Mouse (Mus musculus): ENCODE measurements around the gene Fam213a. TPM values are rescaled to one million over a fixed set of nuclear protein-coding genes. Genes with fewer than 3 reads are reported as not detected.
"Not testable (repeated sequence)": the region's sequence is repeated elsewhere in the genome, so short reads cannot be mapped to it uniquely, and the experiment has no call there.

Gene Fam213a
- total RNA-seq (2021): 100 to 1,000 TPM in 1 of 2 experiments, 10 to 100 TPM in 1; 98.0 to 158 TPM
- polyA plus RNA-seq (2012; rRNA removed): 26.2 and 36.3 TPM in 2 replicates
- long read RNA-seq, transcript Fam213a-201 (6 exons, 1,537 nt): major isoform, 86 of 143 reads
- long read RNA-seq, transcript Fam213a-202 (6 exons, 1,567 nt): minor isoform, 41 of 143 reads
- long read RNA-seq, partial matches to known transcripts: 1 of 143 reads
- long read RNA-seq, other reads (novel, unspliced or antisense): 13 of 143 reads

GRCm38 (mm10) chr14:41013630-41014613 lies at the start of gene Fam213a:
Fam213a (minus strand) TSS chr14:41013788.
- DNase-seq: peak; percentile 95

- not testable (repeated sequence) for DNase-seq
These were observed 39.6 kb upstream of the Fam213a start for GRCm38 (mm10) chr14:41053190-41053589.

GRCm38 (mm10) chr14:41052481-41052880 lies 38.9 kb upstream of the Fam213a start:
- DNase-seq: peak; percentile 21

DNA sequence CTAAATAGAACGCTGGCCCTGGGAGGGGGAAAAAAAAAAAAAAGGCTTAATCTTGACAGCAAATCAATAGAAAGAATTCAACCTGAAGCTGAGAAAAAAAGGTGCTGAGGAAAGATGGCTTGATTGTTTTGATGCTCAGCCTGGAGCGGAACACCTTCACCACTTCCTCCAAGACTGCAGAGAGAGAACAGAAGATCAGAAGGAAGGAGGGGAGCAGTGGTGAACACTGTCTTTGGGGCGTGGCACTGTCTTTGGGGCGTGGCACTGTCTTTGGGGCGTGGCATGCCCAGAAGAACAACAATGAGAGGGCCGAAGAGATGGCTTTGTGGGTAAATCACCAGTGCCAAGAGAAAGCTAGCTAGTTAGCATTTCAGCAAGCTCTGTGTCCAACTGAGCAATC lies 36.9 kb upstream of the Fam213a start:
- DNase-seq: no peak

- no peak for DNase-seq
These were observed 33.8 kb upstream of the Fam213a start for GRCm38 (mm10) chr14:41047402-41047801.

- peak; percentile 58 for DNase-seq
These were observed 21.7 kb upstream of the Fam213a start for GRCm38 (mm10) chr14:41035146-41035798.

DNA sequence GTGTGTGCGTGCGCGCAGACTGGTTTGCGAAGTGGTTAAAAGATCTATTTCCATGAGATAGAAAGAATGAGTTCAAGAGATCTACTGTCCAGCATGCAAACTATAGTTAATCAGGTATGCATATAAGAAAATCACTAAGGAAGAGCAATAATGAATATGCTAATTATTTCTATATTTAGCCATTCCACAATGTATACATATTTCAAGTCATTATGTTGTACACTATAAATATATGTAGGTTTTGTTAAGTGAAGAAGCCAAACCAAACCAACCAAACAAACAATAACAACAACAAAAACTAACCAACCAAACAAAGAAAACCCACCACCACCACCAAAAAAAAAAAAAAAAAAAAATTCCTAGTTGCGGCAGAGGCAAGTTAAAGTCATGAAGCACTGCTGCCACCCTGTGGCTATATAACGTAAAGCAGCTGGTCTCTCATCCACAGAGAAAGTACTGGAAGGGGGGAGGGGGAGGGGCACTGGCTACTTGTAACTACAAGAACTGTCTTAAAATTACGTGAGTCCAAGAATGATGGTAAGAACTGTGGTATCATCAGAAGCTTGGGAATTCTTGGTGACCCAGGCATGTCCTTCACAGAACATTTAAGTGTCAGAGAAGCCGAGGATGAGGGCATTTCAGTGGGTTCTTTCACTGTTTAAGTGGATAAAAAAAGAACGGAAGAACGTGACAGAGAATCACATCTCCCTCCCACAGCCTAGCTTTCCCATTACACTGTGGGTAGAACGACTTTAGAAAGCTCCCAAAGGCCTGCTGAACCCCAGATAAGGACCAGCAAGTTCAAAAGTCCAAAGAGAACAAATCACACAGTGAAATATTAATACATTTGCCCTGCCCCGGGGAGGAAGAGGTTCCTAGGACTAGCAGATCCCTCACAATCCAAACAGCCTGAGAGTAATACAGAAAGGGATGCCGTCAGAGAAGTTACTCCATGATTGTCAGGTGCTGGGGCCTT lies 19.8 kb upstream of the Fam213a start:
- DNase-seq: peak; percentile 72

- no peak for DNase-seq
These were observed 17.5 kb upstream of the Fam213a start for GRCm38 (mm10) chr14:41030989-41031513.

GRCm38 (mm10) chr14:41029303-41029702 lies 15.7 kb upstream of the Fam213a start:
- DNase-seq: no peak

- no peak for DNase-seq
These were observed 12.2 kb upstream of the Fam213a start for GRCm38 (mm10) chr14:41025594-41026284.

DNA sequence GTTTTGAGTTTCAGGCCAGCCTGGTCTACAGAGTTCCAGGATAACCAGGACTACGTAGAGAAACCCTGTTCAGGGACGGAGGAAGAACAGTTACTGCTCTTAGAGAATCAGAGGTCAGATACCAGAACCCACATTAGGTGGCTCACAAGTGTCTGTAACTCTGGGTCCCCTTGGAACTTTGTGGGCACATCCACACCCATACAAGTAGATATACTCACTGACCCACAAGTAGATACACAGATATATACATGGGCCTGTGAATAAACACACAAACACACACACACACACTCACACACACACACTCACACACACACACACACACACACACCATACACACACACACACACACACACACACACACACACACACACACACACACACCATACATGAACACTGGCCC lies 11.5 kb upstream of the Fam213a start:
- DNase-seq: no peak

DNA sequence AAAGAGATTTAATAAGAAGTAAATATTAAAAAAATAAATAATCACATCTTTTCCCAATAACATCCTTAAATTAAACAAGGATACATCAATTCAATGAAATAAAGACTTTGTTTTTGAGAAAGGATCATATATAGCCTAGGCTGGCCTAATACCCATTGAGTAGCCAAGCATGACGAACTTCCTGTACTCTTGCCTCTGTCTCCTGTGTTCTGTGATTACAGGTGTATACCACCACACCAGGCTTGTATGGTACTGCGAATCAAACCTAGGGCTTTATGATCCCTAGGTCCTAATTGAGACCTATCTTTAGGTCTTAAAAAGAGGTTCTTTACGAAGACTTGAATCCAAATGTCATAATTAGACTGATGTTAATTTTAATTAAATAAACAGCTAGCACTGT lies 7.7 kb upstream of the Fam213a start:
- no peak for DNase-seq

DNA sequence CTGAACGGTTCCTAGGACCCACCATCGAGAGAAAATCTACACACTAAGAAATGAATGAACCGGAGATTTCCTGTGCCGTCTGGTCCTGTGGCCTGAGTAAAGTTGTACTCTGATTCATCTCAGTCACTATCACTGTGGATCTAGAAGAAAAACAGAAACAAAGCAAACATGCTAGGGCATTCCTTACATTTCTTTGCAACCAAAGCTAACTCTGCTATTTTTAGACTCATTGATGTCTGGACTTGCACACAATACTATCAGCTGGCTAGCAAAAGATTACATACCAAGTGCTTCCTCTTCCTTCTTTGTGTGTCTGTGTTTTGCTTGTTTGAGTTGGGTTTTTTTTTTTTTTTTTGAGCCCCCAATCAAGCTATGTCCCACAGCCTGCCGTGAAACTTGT lies 3.9 kb upstream of the Fam213a start:
- no peak for DNase-seq

DNA sequence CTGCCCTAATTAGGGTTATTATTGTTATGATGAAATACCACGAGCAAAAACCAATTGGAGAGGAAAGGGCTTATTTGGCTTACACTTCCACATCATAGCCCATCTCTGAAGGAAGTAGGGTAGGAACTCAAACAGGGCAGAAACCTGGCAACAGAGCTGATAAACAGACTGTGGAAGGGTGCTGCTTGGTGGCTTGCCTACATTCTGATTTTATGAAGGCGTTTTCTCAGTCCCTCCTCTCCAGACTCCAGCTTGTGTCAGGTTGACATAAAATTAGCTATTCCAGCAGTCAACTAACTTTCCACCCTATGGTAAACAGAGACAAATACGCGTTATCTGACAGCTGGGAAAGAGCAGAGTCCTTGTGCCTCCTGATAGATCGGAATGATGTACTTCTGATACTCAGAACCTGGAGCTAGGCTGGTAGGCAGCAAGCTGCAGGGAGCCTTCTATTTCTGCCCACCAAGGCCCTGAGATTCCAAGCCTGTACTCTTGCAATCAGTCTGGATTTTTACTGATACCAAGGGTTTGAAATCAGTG lies 1.2 kb upstream of the Fam213a start:
- DNase-seq: no peak

DNA sequence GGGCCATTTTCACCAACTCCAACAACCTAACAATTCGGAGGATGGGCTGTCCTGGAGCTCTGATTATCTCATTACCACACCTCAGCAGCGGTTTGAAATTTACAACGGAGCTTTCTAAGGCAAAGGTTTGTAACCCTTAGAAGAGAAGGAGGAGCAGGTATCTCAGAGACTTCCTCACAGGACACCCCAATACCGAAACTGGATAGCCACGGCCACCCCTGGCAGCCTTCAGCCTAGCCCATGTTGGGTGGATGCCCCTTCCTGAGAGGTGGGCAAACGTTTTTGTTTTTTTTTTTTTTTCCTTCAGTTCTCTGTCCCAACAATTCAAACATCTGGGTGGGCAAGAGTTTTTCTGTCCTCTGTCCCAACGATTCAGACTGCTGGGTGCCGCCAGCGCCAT lies 445 bp downstream of the Fam213a start:
- no peak for DNase-seq

DNA sequence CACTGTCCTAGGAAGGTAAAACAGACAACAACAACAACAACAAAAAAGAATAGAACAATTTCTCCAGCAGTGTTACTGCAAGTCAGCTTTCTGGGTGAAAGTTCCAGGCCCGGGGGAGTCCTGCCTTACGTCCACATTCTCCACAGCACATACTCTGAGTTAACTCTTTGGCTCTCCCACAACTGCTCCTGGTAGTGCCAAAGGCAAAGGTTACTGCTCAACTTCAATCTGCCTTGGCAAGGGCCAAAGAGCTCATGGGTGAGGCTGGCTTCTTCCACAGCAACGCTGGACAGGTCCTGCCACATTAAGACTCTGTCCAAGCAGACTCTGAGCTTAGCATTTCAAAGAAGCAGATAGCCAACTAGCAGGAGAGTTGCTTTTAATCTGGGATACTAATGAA lies 1.7 kb downstream of the Fam213a start:
- DNase-seq: peak; percentile 42

GRCm38 (mm10) chr14:41008138-41008537 lies 5.5 kb downstream of the Fam213a start:
- DNase-seq: peak; percentile 20

- DNase-seq: no peak
These were observed 5.9 kb downstream of the Fam213a start for GRCm38 (mm10) chr14:41007641-41008040.

GRCm38 (mm10) chr14:41006899-41007298 lies 6.7 kb downstream of the Fam213a start:
- no peak for DNase-seq

DNA sequence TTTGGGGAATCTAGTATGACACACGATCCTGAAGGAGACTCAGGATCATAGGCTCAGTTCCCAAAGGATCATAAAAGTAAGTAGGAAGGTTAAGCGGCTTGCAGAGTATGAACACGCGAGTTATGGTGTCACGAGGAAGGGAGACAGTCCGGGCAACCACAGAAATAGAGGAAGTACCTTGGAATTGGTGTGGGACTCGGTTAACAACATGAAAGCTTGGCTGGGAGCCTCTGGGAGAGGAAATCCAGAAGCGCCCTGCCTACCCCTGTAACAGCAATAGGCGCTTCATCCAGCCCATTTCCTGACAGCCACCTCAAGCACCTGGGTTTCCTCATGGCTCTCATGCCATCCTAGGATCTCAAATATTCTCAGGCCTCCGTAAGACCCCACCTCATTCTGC lies 7.3 kb downstream of the Fam213a start:
- DNase-seq: no peak

Data from adrenal gland, adult 2 months (tissue).